Mouse (Mus musculus) erythroblast, embryonic 14.5 days (primary cell): Measurements from ENCODE around the gene Rhoa.

Experiments used
- GATA1 ChIP-seq: IDR thresholded peaks from 2 replicates; pipeline ENCODE4 v1.6.1; 2012; ENCODE audit warnings: low read length, inconsistent platforms, mixed read lengths
- TAL1 ChIP-seq: IDR thresholded peaks from 3 replicates; pipeline ENCODE4 v1.6.1; 2012; ENCODE audit warnings: low read length, inconsistent platforms, mixed read lengths

- TF ChIP-seq GATA1 = no peak
- no peak for TF ChIP-seq TAL1
Observed at GRCm38 (mm10) chr9:108273485-108273884, 32.4 kb upstream of the Rhoa start.
